Mouse (Mus musculus) splenic B cell, adult 2 months (primary cell): Measurements from ENCODE around the gene Eml4.

Source experiments
- DNase-seq: peaks from one replicate; pipeline ENCODE4 v3.0.0-alpha.2; 2011; ENCODE audit warnings: low read depth, low spot score
- H3K27me3 ChIP-seq: 2 replicates; pipeline ENCODE4 v1.6.1; 2012; ENCODE audit warnings: mild to moderate bottlenecking, low read length, moderate library complexity, mixed read lengths; ENCODE audit not compliant: control insufficient read depth, poor library complexity, insufficient read depth, severe bottlenecking
- H3K36me3 ChIP-seq: 2 replicates; pipeline ENCODE4 v1.6.1; 2012; ENCODE audit warnings: mild to moderate bottlenecking, low read length, moderate library complexity, mixed read lengths; ENCODE audit not compliant: control insufficient read depth, poor library complexity, insufficient read depth, severe bottlenecking

Gene Eml4

GRCm38 (mm10) chr17:83350379-83351091 lies at the start of gene Eml4:
Gene Eml4 (plus strand): TSS chr17:83350931.
- peak; percentile 95 for DNase-seq
- Histone ChIP-seq H3K27me3 (no peaks in the 10 kb centered on the region), H3K36me3 (no peaks in the 10 kb centered on the region)

DNA sequence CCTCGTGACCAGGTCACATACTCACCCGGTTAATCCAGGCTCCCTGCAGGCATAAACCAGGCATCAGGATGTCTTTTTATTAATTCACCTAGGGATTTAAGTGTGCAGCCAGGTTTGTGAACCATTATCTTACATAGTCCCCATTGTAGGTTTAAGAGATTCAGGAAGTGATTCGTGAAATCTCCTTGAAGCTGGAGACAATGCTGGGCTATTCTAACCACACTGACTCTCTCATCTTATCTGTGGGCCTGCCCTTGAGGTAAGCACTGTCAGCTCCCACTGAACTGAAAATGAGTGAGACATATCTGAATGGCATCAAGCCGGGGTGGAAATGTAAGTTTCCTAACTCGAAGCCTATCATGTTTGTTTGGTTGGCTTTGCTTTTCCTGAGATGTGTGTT lies 49.3 kb upstream of the Eml4 start:
- no peak for DNase-seq

DNA sequence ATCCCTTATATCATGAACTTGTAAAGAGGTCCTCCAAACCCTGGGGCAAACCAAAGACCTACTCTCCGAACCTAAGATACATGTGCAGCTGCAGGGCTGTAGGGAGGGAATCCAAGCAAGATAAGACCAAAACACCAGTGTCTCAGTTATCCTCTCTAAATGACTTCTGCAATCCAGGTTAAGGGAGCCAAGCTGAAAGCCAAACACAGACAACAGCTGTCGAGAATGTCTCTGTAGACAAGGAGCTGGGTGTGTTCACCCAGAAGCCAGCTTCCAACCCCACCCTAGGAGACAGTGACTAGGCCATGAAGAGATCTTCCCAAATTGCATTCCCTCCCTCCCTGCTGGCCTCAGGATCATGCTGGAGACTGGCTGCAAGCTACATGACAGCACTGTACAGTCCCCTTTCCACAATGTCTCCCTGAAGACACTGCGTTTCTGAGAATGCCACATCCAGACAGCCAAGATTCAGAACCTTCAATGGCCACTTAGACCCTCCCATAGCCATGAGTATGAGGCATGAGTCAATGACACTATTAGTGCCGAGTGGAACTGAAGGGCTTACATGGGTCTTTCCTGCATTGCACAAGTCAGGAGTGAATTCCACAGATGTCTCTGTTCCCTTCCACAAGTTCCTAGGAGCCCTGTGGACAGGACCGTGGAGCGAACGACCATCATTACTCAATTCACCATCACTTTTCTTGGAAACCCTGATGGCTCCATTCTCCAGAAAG lies 46.5 kb upstream of the Eml4 start:
- no peaks in the 10 kb centered on the region for H3K36me3 ChIP-seq
- DNase-seq: no peak
- H3K27me3 ChIP-seq: no peaks in the 10 kb centered on the region

More for the DNA sequence above, 49.3 kb upstream of the Eml4 start:
- H3K27me3 ChIP-seq: no peaks in the 10 kb centered on the region
- H3K36me3 ChIP-seq: no peaks in the 10 kb centered on the region

DNA sequence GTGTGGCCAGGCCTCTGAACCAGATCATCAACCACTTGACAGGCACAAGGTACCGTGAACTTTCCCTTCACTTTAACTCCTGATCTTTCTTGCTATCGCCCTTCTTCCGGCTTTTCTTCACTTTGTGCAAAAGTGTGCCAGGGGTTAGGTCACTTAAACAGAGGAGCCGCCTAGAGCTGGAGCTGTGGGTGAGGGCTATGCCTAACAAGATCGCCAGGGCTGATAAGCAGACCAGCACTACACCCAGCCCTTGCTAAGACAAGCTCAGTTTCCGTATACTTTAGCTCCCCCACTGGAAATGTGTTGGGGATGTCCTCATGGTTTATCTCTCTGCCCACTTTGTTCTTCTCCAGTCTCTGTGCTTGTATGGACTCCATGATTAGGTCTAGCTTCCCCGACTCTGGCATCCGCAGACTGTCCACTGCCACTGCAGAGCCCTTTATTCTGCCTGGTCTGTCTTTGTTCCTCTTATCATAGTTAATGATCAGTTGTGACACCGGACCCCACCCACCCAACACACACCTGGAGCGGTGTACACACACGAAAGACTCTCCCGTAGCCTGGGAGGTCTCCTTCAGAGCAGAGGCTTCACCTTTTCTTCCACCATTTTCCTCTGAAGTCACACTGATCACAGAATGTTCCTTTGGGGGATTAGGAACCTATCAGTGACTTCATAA lies 43.6 kb upstream of the Eml4 start:
- Histone ChIP-seq H3K27me3 (no peaks in the 10 kb centered on the region), H3K36me3 (no peaks in the 10 kb centered on the region)
- DNase-seq: no peak

GRCm38 (mm10) chr17:83307641-83308296 lies 43.0 kb upstream of the Eml4 start:
- Histone ChIP-seq H3K36me3 (no peaks in the 10 kb centered on the region), H3K27me3 (no peaks in the 10 kb centered on the region)
- DNase-seq: no peak

DNA sequence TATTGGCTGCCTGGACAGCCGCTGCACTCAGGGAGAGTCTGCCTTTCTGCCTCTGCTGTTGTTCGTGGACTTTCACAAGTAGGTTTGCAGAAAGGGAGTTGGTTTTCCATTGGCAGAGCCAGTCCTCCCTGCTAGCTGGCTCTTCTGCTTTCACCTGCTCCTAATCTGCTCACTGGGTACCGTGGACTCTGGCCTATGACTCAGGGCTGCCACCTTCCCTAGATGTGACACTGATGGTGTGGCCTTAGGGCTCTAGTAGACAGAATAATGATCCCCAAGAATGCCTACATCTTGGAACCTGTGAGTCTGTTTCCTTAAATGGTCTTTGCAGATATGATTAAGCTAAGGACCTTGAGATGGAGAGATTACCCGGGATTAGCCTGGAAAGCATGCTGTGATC lies 42.3 kb upstream of the Eml4 start:
- no peaks in the 10 kb centered on the region for H3K36me3 ChIP-seq
- H3K27me3 ChIP-seq: no peaks in the 10 kb centered on the region
- DNase-seq: no peak

- H3K27me3 ChIP-seq: no peaks in the 10 kb centered on the region
- H3K36me3 ChIP-seq: no peaks in the 10 kb centered on the region
- DNase-seq: no peak
These were observed 41.5 kb upstream of the Eml4 start for GRCm38 (mm10) chr17:83309243-83309642.

DNA sequence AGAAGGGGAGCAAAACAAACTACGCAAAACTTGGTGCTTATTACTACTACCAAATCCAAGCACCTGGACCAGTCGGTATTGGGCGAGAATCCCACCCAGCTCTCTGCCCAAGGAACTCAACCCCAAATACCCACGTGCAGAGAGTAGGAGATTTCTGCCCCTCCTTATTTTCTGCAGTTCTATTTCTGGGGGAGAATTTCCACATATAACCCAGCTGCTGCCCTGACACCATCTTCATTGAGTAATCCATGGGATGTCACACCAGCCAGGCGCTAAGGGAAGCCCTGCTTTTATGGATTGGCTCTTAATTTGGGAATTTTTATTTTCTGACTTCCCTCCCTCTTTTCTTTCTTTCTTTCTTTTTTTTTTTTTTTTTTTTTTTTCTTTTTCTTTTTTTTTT lies 38.9 kb upstream of the Eml4 start:
- Histone ChIP-seq H3K36me3 (no peaks in the 10 kb centered on the region), H3K27me3 (no peaks in the 10 kb centered on the region)
- no peak for DNase-seq

- Histone ChIP-seq H3K27me3 (no peaks in the 10 kb centered on the region), H3K36me3 (no peaks in the 10 kb centered on the region)
- peak; percentile 65 for DNase-seq
These were observed 38.4 kb upstream of the Eml4 start for GRCm38 (mm10) chr17:83312244-83312918.

- Histone ChIP-seq H3K27me3 (no peaks in the 10 kb centered on the region), H3K36me3 (no peaks in the 10 kb centered on the region)
- DNase-seq: no peak
These were observed 37.6 kb upstream of the Eml4 start for GRCm38 (mm10) chr17:83313046-83313689.

GRCm38 (mm10) chr17:83315476-83315875 lies 35.3 kb upstream of the Eml4 start:
- Histone ChIP-seq H3K36me3 (no peaks in the 10 kb centered on the region), H3K27me3 (no peaks in the 10 kb centered on the region)
- DNase-seq: no peak

- no peak for DNase-seq
- Histone ChIP-seq H3K36me3 (no peaks in the 10 kb centered on the region), H3K27me3 (no peaks in the 10 kb centered on the region)
These were observed 28.0 kb upstream of the Eml4 start for GRCm38 (mm10) chr17:83322621-83323335.

DNA sequence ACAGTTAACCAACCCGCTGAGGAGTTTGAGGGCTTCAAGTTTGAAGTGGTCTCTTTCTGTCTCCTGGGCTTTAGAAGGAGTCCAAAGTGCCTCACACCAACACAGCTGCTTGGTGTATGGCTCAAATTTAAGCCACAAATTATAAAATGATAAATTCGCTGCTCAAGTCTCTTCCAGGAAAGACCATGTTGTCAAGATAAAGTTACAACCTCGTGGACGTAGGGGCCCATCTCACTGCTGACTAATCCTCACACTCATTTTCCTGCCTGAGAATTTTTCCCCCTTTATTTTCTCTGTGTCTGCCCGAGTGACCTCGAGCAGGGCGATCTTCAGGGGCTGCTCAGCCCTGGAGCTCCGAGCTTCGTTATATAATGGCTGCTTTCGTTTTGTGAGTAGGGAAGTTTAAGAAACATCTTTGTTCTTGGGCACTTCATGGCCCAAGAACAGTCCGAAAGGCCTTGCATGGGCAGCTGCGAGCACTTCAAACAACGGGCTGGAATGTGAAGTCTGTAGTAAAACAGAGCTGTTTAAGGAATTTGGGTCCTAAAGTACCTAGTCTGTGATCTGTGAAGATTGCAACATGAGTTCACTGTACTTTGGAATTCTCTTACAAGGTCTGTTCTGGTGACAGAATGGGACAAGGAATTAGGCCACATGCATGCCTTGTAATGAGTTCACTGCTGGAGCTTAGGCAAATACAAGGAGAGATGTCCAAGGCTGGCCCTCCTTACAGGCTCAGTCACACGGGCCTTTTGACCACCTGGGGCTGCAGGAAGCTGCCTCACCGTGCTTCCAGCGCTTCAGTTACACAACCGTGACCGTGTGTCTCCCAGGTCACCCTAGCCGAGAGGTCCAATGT lies 27.1 kb upstream of the Eml4 start:
- Histone ChIP-seq H3K27me3 (no peaks in the 10 kb centered on the region), H3K36me3 (no peaks in the 10 kb centered on the region)
- DNase-seq: no peak
